Mouse (Mus musculus) intestine, embryonic 14.5 days (tissue): ENCODE data around the gene Golm1. TPM values are rescaled to one million over a fixed set of nuclear protein-coding genes. Genes with fewer than 3 reads are reported as not detected.

Experiments used
- ATAC-seq: fragments of 200-750 bp; cut with Nextera tagmentation; replicated peaks from 2 replicates; pipeline ENCODE4 v1.8.0; 2017; ENCODE audit warnings: low read depth, moderate number of reproducible peaks, moderate TSS enrichment, moderate library complexity; ENCODE audit not compliant: low FRiP score, low TSS enrichment
- DNase-seq: peaks from one replicate; pipeline ENCODE4 v3.0.0-alpha.2; 2018; ENCODE audit warnings: low spot score
- H3K27ac ChIP-seq: fragments of 300-500 bp; sonication (generic); 2 replicates; pipeline ENCODE4 v1.5.1; 2014; ENCODE audit warnings: low read depth, mild to moderate bottlenecking, control low read depth
- H3K27me3 ChIP-seq: fragments of 300-500 bp; sonication (generic); replicated peaks from 2 replicates; pipeline ENCODE4 v1.6.1; 2014; ENCODE audit warnings: low read length, control low read depth; ENCODE audit not compliant: control insufficient read depth, insufficient read depth
- H3K36me3 ChIP-seq: fragments of 300-500 bp; sonication (generic); 2 replicates; pipeline ENCODE4 v1.6.1; 2014; ENCODE audit warnings: low read length, control low read depth; ENCODE audit not compliant: control insufficient read depth, insufficient read depth
- H3K4me1 ChIP-seq: fragments of 300-500 bp; sonication (generic); replicated peaks from 2 replicates; pipeline ENCODE4 v1.6.1; 2014; ENCODE audit warnings: low read length, control low read depth, mixed read lengths; ENCODE audit not compliant: control insufficient read depth, insufficient read depth
- H3K4me2 ChIP-seq: fragments of 300-500 bp; sonication (generic); 2 replicates; pipeline ENCODE4 v1.6.1; 2014; ENCODE audit warnings: low read length
- H3K4me3 ChIP-seq: fragments of 300-500 bp; sonication (generic); 2 replicates; pipeline ENCODE4 v1.5.1; 2014; ENCODE audit warnings: low read depth, low read length, control low read depth, mixed read lengths
- H3K9ac ChIP-seq: fragments of 300-500 bp; sonication (generic); 2 replicates; pipeline ENCODE4 v1.6.1; 2014; ENCODE audit warnings: mild to moderate bottlenecking, low read length
- H3K9me3 ChIP-seq: fragments of 300-500 bp; sonication (generic); 2 replicates; pipeline ENCODE4 v1.6.1; 2016; ENCODE audit warnings: low read length, control low read depth; ENCODE audit not compliant: control insufficient read depth
- WGBS: fragments of 180-500 bp; shearing (Covaris S2); extraction: QIAGEN DNeasy Blood & Tissue Kit; methylation state at CpG from one replicate; pipeline ENCODE4 v1.1.7; 2014; 5-methylcytosine and 5-hydroxymethylcytosine counted together
- polyA plus RNA-seq: library from polyadenylated mRNA; unstranded; fragments of >200 nt; fragmentation: Nextera tagmentation; extraction: Ambion mirVana; gene quantifications from 2 replicates; pipeline ENCODE4 v1.2.1, GENCODE M21; 2014

Gene Golm1
- polyA plus RNA-seq, 1 experiment from 2014 or later, result 86.5 TPM

- Histone ChIP-seq H3K9me3 (no peaks in the 10 kb centered on the region), H3K4me1 (peaks cover 19% of the 10 kb centered on the region; the same call in 1 of the 2 replicates), H3K4me2 (peak overlapping the region; percentile 65), H3K27ac (peak overlapping the region; percentile 72), H3K36me3 (peaks cover 34% of the 10 kb centered on the region), H3K4me3 (peak overlapping the region; percentile 91), H3K27me3 (no peaks in the 10 kb centered on the region), H3K9ac (peak overlapping the region; percentile 84)
- DNase-seq (peak; percentile 84), ATAC-seq (no peak; the same call in 1 of the 2 replicates)
- under 1% methylated on average over 28 of the region's 28 CpGs for WGBS
Observed at GRCm38 (mm10) chr13:59585648-59586005, 90.0 kb downstream of the Golm1 start.

DNA sequence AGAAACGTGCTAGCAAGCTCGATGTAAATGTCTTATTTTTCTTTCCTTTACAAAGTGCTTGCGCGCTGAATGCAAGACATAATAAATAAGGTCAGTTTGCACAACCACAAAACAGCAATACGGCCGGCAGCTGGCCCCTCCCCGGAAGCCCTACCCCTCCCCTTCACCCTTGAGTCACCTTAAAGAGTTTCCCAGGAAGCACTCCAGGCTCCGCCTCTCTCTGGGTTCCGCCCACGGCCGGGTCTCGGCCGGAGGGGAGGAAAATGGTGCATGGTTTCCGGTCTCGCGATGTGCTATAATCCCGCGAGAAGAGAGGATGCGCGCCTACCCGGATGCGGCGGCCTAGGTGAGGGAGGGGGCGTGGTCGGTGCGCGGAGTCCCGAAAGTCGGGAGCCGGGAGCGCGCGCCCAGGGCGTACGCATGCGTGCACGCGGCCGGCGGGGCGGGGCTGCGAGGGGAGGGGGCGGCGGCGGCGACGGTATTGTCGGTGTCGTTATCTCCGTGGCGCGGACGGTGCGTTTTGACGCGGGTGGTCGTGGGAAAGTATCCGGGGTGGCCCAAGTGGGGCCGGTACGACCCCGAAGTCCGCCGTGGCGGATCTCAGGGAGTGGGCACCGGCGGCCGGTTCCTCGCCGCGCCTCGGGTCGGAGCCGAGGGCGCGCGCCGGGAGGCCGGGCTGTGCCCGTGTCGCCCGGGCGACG, 90.5 kb downstream of the Golm1 start, which contains the start of the genes Agtpbp1 and Naa35:
Agtpbp1 (minus strand) TSS at position 281 of the 701 bp plus-strand sequence.
Naa35 (plus strand) TSS at position 313 of the 701 bp plus-strand sequence.
- peak within 1 kb of the TSS; percentile 91 for H3K4me3 ChIP-seq
- H3K9ac ChIP-seq, result peak within 1 kb of the TSS; percentile 84
- H3K4me1 ChIP-seq, result peaks cover 19% of the 10 kb centered on the region; the same call in 1 of the 2 replicates
- DNase-seq, result peak; percentile 99
- H3K4me2 ChIP-seq, result peak within 1 kb of the TSS; percentile 98
- H3K36me3 ChIP-seq, result peaks cover 29% of the 10 kb centered on the region
- no peaks in the 10 kb centered on the region for H3K27me3 ChIP-seq
- under 1% methylated on average over 70 of the region's 83 CpGs for WGBS
- ATAC-seq, result peak; percentile 96
- peak within 1 kb of the TSS; percentile 72 for H3K27ac ChIP-seq
- no peaks in the 10 kb centered on the region for H3K9me3 ChIP-seq

Other genes starting within 250 kb of the Golm1 start
- 22.5 and 26.7 TPM in 2 replicates for gene Agtpbp1, start 90.6 kb downstream of the Golm1 start, polyA plus RNA-seq
- 79.6 and 83.3 TPM in 2 replicates for gene Naa35, start 90.6 kb downstream of the Golm1 start, polyA plus RNA-seq
- gene 4921517D22Rik, start 18.3 kb upstream of the Golm1 start, polyA plus RNA-seq, result not detected in 2 replicates
- gene Spata31d1a, start 34.5 kb upstream of the Golm1 start, polyA plus RNA-seq, result 0.07 TPM in 1 of 2 replicates, not detected in the other
- not detected in 2 replicates for gene Spata31d1b, start 36.5 kb upstream of the Golm1 start, polyA plus RNA-seq
- gene Spata31d1d, start 55.9 kb upstream of the Golm1 start, polyA plus RNA-seq, result not detected in 2 replicates
- not detected in 2 replicates for gene 1700014D04Rik, start 70.9 kb upstream of the Golm1 start, polyA plus RNA-seq
- 111 and 115 TPM in 2 replicates for gene Isca1, start 94.0 kb upstream of the Golm1 start, polyA plus RNA-seq
- gene Gm49354, start 106.4 kb upstream of the Golm1 start, polyA plus RNA-seq, result not detected in 2 replicates
- 40.8 and 43.6 TPM in 2 replicates for gene Tut7, start 147.3 kb upstream of the Golm1 start, polyA plus RNA-seq